Mouse (Mus musculus) frontal cortex, postnatal 25 days (tissue): ENCODE results near the gene Cyp3a44.
"Not testable (repeated sequence)": the region's sequence is repeated elsewhere in the genome, so short reads cannot be mapped to it uniquely, and the experiment has no call there.

ENCODE experiments used
- DNase-seq, 2 experiments: peaks; one replicate each; pipeline ENCODE4 v3.0.0; 2022; ENCODE audit warnings: low spot score in 2 of 2

Cyp3a44 gene

GRCm38 (mm10) chr5:145805796-145806195 lies at the start of gene Cyp3a44:
Gene Cyp3a44, minus strand, starts transcription at chr5:145805874.
- DNase-seq = not testable (repeated sequence)

- not testable (repeated sequence) for DNase-seq
Observed at GRCm38 (mm10) chr5:145800229-145800628, 5.4 kb downstream of the Cyp3a44 start.

DNA sequence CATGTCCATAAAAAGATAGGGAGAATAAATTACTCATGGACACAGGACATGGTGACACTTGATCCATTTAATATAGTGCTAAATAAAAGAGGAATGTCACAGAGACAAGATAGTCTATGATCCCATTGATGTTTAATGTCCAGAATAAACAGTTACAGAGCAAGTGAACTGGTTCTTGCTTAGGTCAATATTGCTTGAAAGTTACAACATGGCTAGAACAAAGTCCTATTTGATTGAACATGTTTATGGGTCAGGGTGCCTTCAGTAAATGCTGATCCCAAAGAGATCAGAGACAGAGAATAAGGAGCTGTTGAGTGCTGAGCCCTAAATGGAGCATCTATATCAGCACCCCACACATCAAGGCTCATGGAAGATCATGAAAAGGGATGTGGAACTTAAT lies 12.4 kb downstream of the Cyp3a44 start:
- not testable (repeated sequence) for DNase-seq

GRCm38 (mm10) chr5:145737512-145737911 lies 68.2 kb downstream of the Cyp3a44 start:
- DNase-seq = not testable (repeated sequence)
